Mouse (Mus musculus) C2C12 (cell line): ENCODE results near the gene Olfr13.

Experiments used
- CTCF ChIP-seq: IDR thresholded peaks from one replicate; pipeline ENCODE4 v1.5.1; 2011; ENCODE audit not compliant: control insufficient read depth, insufficient read depth, insufficient read length
- MAX ChIP-seq: IDR thresholded peaks from one replicate; pipeline ENCODE4 v1.6.1; 2011; ENCODE audit warnings: mild to moderate bottlenecking, control low read depth
- USF1 ChIP-seq: IDR thresholded peaks from one replicate; pipeline ENCODE4 v1.6.1; 2011; ENCODE audit warnings: low read depth, mild to moderate bottlenecking, control low read depth, moderate library complexity

- TF ChIP-seq CTCF, result no peak
- TF ChIP-seq MAX, result no peak
- TF ChIP-seq USF1, result no peak
These were observed 19.0 kb downstream of the Olfr13 start for GRCm38 (mm10) chr6:43190986-43191385.
